Mouse (Mus musculus) heart, adult 2 months (tissue): ENCODE results near the gene Chordc1. TPM values are rescaled to one million over a fixed set of nuclear protein-coding genes. Genes with fewer than 3 reads are reported as not detected.

Experiments
- DNase-seq, 2 experiments: peaks; one replicate each; pipeline ENCODE4 v3.0.0; 2021
- H3K27ac ChIP-seq: fragments of 200-600 bp; 2 replicates; pipeline ENCODE4 v1.8.1; 2022
- H3K27me3 ChIP-seq: fragments of 200-500 bp; 2 replicates; pipeline ENCODE4 v1.6.1; 2012; ENCODE audit warnings: mild to moderate bottlenecking, low read length, inconsistent platforms, mixed read lengths; ENCODE audit not compliant: control insufficient read depth, insufficient read depth
- H3K36me3 ChIP-seq: fragments of 200-500 bp; 2 replicates; pipeline ENCODE4 v1.6.1; 2012; ENCODE audit warnings: low read length, inconsistent platforms; ENCODE audit not compliant: control insufficient read depth, insufficient read depth
- H3K4me1 ChIP-seq: fragments of 200-500 bp; 2 replicates; pipeline ENCODE4 v1.6.1; 2011; ENCODE audit warnings: low read length; ENCODE audit not compliant: control insufficient read depth, insufficient read depth
- H3K4me3 ChIP-seq: fragments of 200-600 bp; 2 replicates; pipeline ENCODE4 v1.8.1; 2022
- H3K79me2 ChIP-seq: fragments of 200-500 bp; replicated peaks from 2 replicates; pipeline ENCODE4 v1.6.1; 2012; ENCODE audit warnings: mild to moderate bottlenecking, inconsistent platforms, low read length, moderate library complexity, mixed read lengths; ENCODE audit not compliant: control insufficient read depth, insufficient read depth
- H3K9ac ChIP-seq: fragments of 200-500 bp; 2 replicates; pipeline ENCODE4 v1.6.1; 2012; ENCODE audit warnings: low read depth, mild to moderate bottlenecking, control low read depth, inconsistent platforms, low read length, mixed read lengths
- CTCF ChIP-seq: fragments of 200-600 bp; IDR thresholded peaks from 2 replicates; pipeline ENCODE4 v1.8.1; 2022; ENCODE audit warnings: antibody characterized with exemption, mild to moderate bottlenecking, moderate library complexity
- EP300 ChIP-seq: fragments of 200-500 bp; IDR thresholded peaks from 2 replicates; pipeline ENCODE4 v1.6.1; 2011; ENCODE audit warnings: low read depth, low read length, control low read depth; ENCODE audit not compliant: insufficient read depth
- POLR2A ChIP-seq: fragments of 200-500 bp; IDR thresholded peaks from 2 replicates; pipeline ENCODE4 v1.6.1; 2011; ENCODE audit warnings: mild to moderate bottlenecking, low read depth, low read length, control low read depth; ENCODE audit not compliant: insufficient read depth
- WGBS: fragments of 180-500 bp; shearing (Covaris S2); methylation state at CpG from one replicate; pipeline ENCODE4 v1.1.7; 2018; 5-methylcytosine and 5-hydroxymethylcytosine counted together
- intact Hi-C: fragments of 180-260 bp; cut with DNase I; formaldehyde crosslinking; loops from one replicate; pipeline ENCODE4 v1.15.1; 2025
- polyA plus RNA-seq: library from polyadenylated mRNA; depleted of rRNA; stranded (reverse); fragments of >200 nt; gene quantifications from 2 replicates; pipeline ENCODE4 v1.2.3, GENCODE M21; 2012; rRNA removed
- total RNA-seq, 2 experiments: library from RNA; stranded (reverse); gene quantifications; 2 replicates each; pipeline ENCODE4 v1.2.3; 2021

The Chordc1 gene
- total and polyA plus RNA-seq, 3 experiments: 23.8 to 65.6 (median 57.3) TPM

GRCm38 (mm10) chr9:18293026-18293781, 1.3 kb downstream of the Chordc1 start:
- H3K4me3 ChIP-seq: peak overlapping the region; percentile 71
- no peaks in the 10 kb centered on the region for H3K27me3 ChIP-seq
- H3K27ac ChIP-seq: peak overlapping the region; percentile 99
- intact Hi-C loops: loop anchor here (5.0 kb wide), 1 partner anchor 179 kb away; no protein-coding TSS in a partner anchor
- peaks cover 2% of the 10 kb centered on the region; the same call in 1 of the 2 replicates for H3K79me2 ChIP-seq
- 25% methylated on average over 6 of the region's 6 CpGs for WGBS
- H3K36me3 ChIP-seq: peaks cover 13% of the 10 kb centered on the region
- H3K9ac ChIP-seq: peak overlapping the region; percentile 92
- H3K4me1 ChIP-seq: peaks cover 4% of the 10 kb centered on the region; the same call in 1 of the 2 replicates
- no peak for DNase-seq
- TF ChIP-seq EP300: no peak
- no peak for TF ChIP-seq CTCF
- TF ChIP-seq POLR2A: no peak

GRCm38 (mm10) chr9:18298301-18298700, 6.4 kb downstream of the Chordc1 start:
- Histone ChIP-seq H3K36me3 (peaks cover 16% of the 10 kb centered on the region), H3K4me3 (no peak overlapping the region), H3K27ac (no peak overlapping the region), H3K9ac (no peak overlapping the region), H3K27me3 (no peaks in the 10 kb centered on the region), H3K79me2 (peaks cover 4% of the 10 kb centered on the region; the same call in 1 of the 2 replicates), H3K4me1 (peaks cover 3% of the 10 kb centered on the region; the same call in 1 of the 2 replicates)
- WGBS: 91% methylated on average over 6 of the region's 6 CpGs
- TF ChIP-seq POLR2A (no peak), EP300 (no peak), CTCF (no peak)
- no peak for DNase-seq
- intact Hi-C loops: no loop called here

GRCm38 (mm10) chr9:18319990-18320389, 28.1 kb downstream of the Chordc1 start:
- Histone ChIP-seq H3K4me1 (no peaks in the 10 kb centered on the region), H3K36me3 (no peaks in the 10 kb centered on the region; the same call in 1 of the 2 replicates), H3K4me3 (no peak overlapping the region), H3K79me2 (no peaks in the 10 kb centered on the region), H3K27me3 (no peaks in the 10 kb centered on the region), H3K9ac (no peak overlapping the region), H3K27ac (no peak overlapping the region)
- TF ChIP-seq CTCF (no peak), POLR2A (no peak), EP300 (no peak)
- 82% methylated on average over 3 of the region's 3 CpGs for WGBS
- intact Hi-C loops: no loop called here
- DNase-seq: no peak

Other genes starting within 250 kb of the Chordc1 start
- gene Naalad2, start 110.9 kb downstream of the Chordc1 start, total RNA-seq: 1 to 10 TPM; 6.4 to 7.3 TPM
- gene Naalad2, start 110.9 kb downstream of the Chordc1 start, polyA plus RNA-seq: 2.3 and 6.6 TPM in 2 replicates
- gene Ubtfl1, start 112.3 kb downstream of the Chordc1 start, total RNA-seq: not detected
- gene Ubtfl1, start 112.3 kb downstream of the Chordc1 start, polyA plus RNA-seq: not detected in 2 replicates
- gene Mbd3l2, start 138.5 kb downstream of the Chordc1 start, total RNA-seq: not detected
- gene Mbd3l2, start 138.5 kb downstream of the Chordc1 start, polyA plus RNA-seq: not detected in 2 replicates
- 1 to 10 TPM; 1.0 to 1.1 TPM for gene Zfp558, start 186.1 kb downstream of the Chordc1 start, total RNA-seq
- gene Zfp558, start 186.1 kb downstream of the Chordc1 start, polyA plus RNA-seq: 0.04 and 1.5 TPM in 2 replicates
- not detected for gene Mbd3l1, start 186.2 kb downstream of the Chordc1 start, total RNA-seq
- not detected in 2 replicates for gene Mbd3l1, start 186.2 kb downstream of the Chordc1 start, polyA plus RNA-seq